Mouse (Mus musculus): Measurements from ENCODE around the gene Ttc13. TPM values are rescaled to one million over a fixed set of nuclear protein-coding genes. Genes with fewer than 3 reads are reported as not detected.
A peak's percentile ranks its signal among the peaks of the same experiment; 100 is the strongest.

The Ttc13 gene
- total RNA-seq, 2 experiments from 2014 or later: 21.4 to 28.4 TPM

- no peak for DNase-seq
Measured at GRCm38 (mm10) chr8:124657961-124658360, 63.8 kb downstream of the Ttc13 start.

GRCm38 (mm10) chr8:124653568-124654475 lies 68.0 kb downstream of the Ttc13 start:
- DNase-seq: no peak

GRCm38 (mm10) chr8:124652546-124652945 lies 69.2 kb downstream of the Ttc13 start:
- DNase-seq: no peak

- DNase-seq: no peak
Measured at GRCm38 (mm10) chr8:124651776-124652175, 70.0 kb downstream of the Ttc13 start.

- DNase-seq: no peak
Measured at GRCm38 (mm10) chr8:124648311-124648710, 73.5 kb downstream of the Ttc13 start.

GRCm38 (mm10) chr8:124643540-124644339 lies 78.0 kb downstream of the Ttc13 start:
- no peak for DNase-seq

GRCm38 (mm10) chr8:124641599-124641998 lies 80.2 kb downstream of the Ttc13 start:
- DNase-seq: no peak

GRCm38 (mm10) chr8:124635247-124635502 lies 86.6 kb downstream of the Ttc13 start:
- no peak for DNase-seq

GRCm38 (mm10) chr8:124634411-124635246 lies 87.2 kb downstream of the Ttc13 start:
- no peak for DNase-seq

- DNase-seq: peak; percentile 48
Measured at GRCm38 (mm10) chr8:124633001-124633703, 88.6 kb downstream of the Ttc13 start.

- no peak for DNase-seq
Measured at GRCm38 (mm10) chr8:124631966-124632365, 89.8 kb downstream of the Ttc13 start.

- no peak for DNase-seq
Measured at GRCm38 (mm10) chr8:124630891-124631290, 90.9 kb downstream of the Ttc13 start.

- DNase-seq: no peak
Measured at GRCm38 (mm10) chr8:124630489-124630888, 91.3 kb downstream of the Ttc13 start.

- DNase-seq: no peak
Measured at GRCm38 (mm10) chr8:124626251-124626650, 95.5 kb downstream of the Ttc13 start.

Other genes starting within 250 kb of the Ttc13 start
- 10 to 100 TPM; 22.6 to 28.1 TPM for gene Cog2, start 201.2 kb downstream of the Ttc13 start, total RNA-seq (2021)
- 10 to 100 TPM; 11.0 to 13.8 TPM for gene Agt, start 152.3 kb downstream of the Ttc13 start, total RNA-seq (2021)
- not detected for gene Capn9, start 145.9 kb downstream of the Ttc13 start, total RNA-seq (2021)
- 10 to 100 TPM; 31.7 to 42.0 TPM for gene 2310022B05Rik, start 58.6 kb downstream of the Ttc13 start, total RNA-seq (2021)
- 1 to 10 TPM; 3.9 to 5.1 TPM for gene Arv1, start 156 bp upstream of the Ttc13 start, total RNA-seq (2021)
- gene Fam89a, start 29.8 kb upstream of the Ttc13 start, total RNA-seq (2021): under 1 TPM; 0.70 to 0.94 TPM
- under 1 TPM; 0.18 to 0.23 TPM for gene Trim67, start 71.1 kb upstream of the Ttc13 start, total RNA-seq (2021)
- 10 to 100 TPM; 92.7 to 98.3 TPM for gene Gnpat, start 141.1 kb upstream of the Ttc13 start, total RNA-seq (2021)
- 10 to 100 TPM; 32.7 to 33.3 TPM for gene 2810004N23Rik, start 141.1 kb upstream of the Ttc13 start, total RNA-seq (2021)
- gene Exoc8, start 175.7 kb upstream of the Ttc13 start, total RNA-seq (2021): 1 to 10 TPM; 8.0 to 8.7 TPM
- gene Sprtn, start 175.9 kb upstream of the Ttc13 start, total RNA-seq (2021): 10 to 100 TPM in 1 of 2 experiments, 1 to 10 TPM in 1; 9.6 to 10.7 TPM
- gene Egln1, start 227.3 kb upstream of the Ttc13 start, total RNA-seq (2021): 10 to 100 TPM; 60.0 to 71.9 TPM